Mouse (Mus musculus) naive thymus-derived CD4-positive, alpha-beta T cell, adult 5 months (primary cell): ENCODE data around the gene Olfr178. TPM values are rescaled to one million over a fixed set of nuclear protein-coding genes. Genes with fewer than 3 reads are reported as not detected.

ENCODE experiments used
- polyA plus RNA-seq: library from polyadenylated mRNA; unstranded; fragments of 100-300 nt; shearing (Covaris generic); gene quantifications from one replicate; pipeline ENCODE4 v1.2.1, GENCODE M21; 2017

Olfr178 gene
- polyA plus RNA-seq: not detected

GRCm38 (mm10) chr16:58891963-58892362 lies at the start of gene Olfr178:
Olfr178 (minus strand) TSS chr16:58892063.

DNA sequence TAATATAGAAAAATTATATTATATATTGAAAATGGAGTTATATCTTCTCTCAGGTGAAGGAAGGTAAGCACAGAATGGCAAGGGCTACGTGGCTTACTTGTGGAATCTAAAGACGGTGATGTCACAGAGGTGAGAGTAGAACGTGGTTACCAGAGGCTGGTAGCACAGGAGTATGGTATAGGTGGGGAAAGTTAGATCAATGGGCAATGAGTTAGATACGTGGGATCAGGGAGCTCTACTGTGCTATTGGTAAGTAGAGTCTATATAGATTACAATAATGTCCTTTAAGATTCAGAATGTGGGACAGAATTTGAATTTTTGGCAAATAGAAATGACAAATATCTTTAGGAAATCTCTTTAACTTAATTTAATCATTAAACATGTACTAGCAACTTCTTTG lies 37.4 kb upstream of the Olfr178 start, which contains the start of gene Olfr180:
Olfr180 (minus strand) TSS at position 101 of the 400 bp plus-strand sequence.

GRCm38 (mm10) chr16:58928655-58929054 lies 36.8 kb upstream of the Olfr178 start, which contains the start of gene Olfr181:
Olfr181 (minus strand) TSS chr16:58928755.

GRCm38 (mm10) chr16:58874668-58875067 lies 17.2 kb downstream of the Olfr178 start, which contains the start of gene Olfr177:
Olfr177 (minus strand) TSS chr16:58874768.

Other genes starting within 250 kb of the Olfr178 start
- 14.5 TPM for gene Cpox, start 221.8 kb downstream of the Olfr178 start, polyA plus RNA-seq
- gene Gpr15, start 173.0 kb downstream of the Olfr178 start, polyA plus RNA-seq: not detected
- gene Cldnd1, start 164.2 kb downstream of the Olfr178 start, polyA plus RNA-seq: 72.7 TPM
- gene Olfr172, start 128.9 kb downstream of the Olfr178 start, polyA plus RNA-seq: not detected
- gene Olfr173, start 91.8 kb downstream of the Olfr178 start, polyA plus RNA-seq: 0.29 TPM
- not detected for gene Olfr175-ps1, start 65.3 kb downstream of the Olfr178 start, polyA plus RNA-seq
- gene Olfr177, start 17.3 kb downstream of the Olfr178 start, polyA plus RNA-seq: not detected
- not detected for gene Olfr181, start 36.7 kb upstream of the Olfr178 start, polyA plus RNA-seq
- not detected for gene Olfr180, start 37.3 kb upstream of the Olfr178 start, polyA plus RNA-seq
- gene Olfr183, start 103.3 kb upstream of the Olfr178 start, polyA plus RNA-seq: 0.15 TPM
- not detected for gene Olfr186, start 138.2 kb upstream of the Olfr178 start, polyA plus RNA-seq
- not detected for gene Olfr187, start 147.7 kb upstream of the Olfr178 start, polyA plus RNA-seq
- 0.15 TPM for gene Olfr190, start 185.9 kb upstream of the Olfr178 start, polyA plus RNA-seq
- not detected for gene Olfr191, start 197.8 kb upstream of the Olfr178 start, polyA plus RNA-seq
- not detected for gene Olfr193, start 219.8 kb upstream of the Olfr178 start, polyA plus RNA-seq
- gene Olfr194, start 229.0 kb upstream of the Olfr178 start, polyA plus RNA-seq: not detected